Mouse (Mus musculus) lung, adult 2 months (tissue): ENCODE measurements around the gene Nelfa.

Source experiments
- CTCF ChIP-seq: fragments of 200-500 bp; IDR thresholded peaks from 2 replicates; pipeline ENCODE4 v1.5.1; 2011; ENCODE audit warnings: mild to moderate bottlenecking, low read length, control low read depth; ENCODE audit not compliant: insufficient read depth
- POLR2A ChIP-seq: fragments of 200-500 bp; IDR thresholded peaks from 2 replicates; pipeline ENCODE4 v1.6.1; 2011; ENCODE audit warnings: low read depth, mild to moderate bottlenecking, control low read depth, low read length, borderline replicate concordance; ENCODE audit errors: extremely low read depth

DNA sequence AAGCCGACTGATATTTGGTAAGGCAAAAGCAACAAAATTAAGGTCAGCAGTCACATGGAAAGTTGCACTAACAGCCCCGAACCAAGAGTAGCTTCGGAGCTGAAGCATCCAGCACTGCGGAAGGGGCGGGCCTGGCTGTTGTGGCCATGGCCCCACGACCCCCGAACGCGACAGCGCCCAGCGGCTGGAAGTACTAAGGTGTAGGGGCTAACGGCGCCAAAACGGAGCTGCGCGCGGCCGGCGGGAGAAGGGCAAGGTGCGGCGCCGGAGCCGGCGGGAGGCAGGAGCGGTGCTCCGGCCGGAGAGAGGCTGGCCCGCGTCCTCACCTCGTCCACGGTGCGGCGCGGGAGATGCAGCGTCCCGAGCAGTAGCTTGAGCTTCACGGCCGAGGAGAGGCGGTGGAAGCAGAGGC is 507 bp downstream of the Nelfa start:
- TF ChIP-seq CTCF (no peak), POLR2A (no peak)
